Mouse (Mus musculus): ENCODE measurements around the gene Trrap.
A peak's percentile ranks its signal among the peaks of the same experiment; 100 is the strongest.

Gene Trrap

DNA sequence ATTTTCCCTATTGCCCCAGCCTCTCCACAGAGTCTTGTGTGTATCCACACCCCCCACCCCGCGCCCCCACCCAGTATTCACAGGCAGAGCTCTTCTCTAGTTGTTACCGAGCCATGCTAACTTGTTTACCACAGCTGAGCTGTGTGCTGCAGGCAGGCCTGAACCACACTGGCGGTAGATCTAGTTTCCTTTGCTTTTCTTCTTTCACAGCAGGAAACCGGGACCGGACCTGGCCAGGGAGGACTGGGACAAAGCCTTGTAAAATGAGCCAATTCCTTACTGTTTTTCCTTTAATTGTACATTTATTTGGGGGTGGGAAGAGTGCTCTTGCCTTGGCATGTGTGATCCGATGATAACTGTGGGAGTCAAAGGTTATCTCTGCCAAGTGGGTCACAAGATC lies 101.9 kb downstream of the Trrap start:
- DNase-seq (ENCODE audit: inconsistent age in 2 of 2, low spot score in 1 of 2): no peak

- DNase-seq (ENCODE audit: inconsistent age in 2 of 2, low spot score in 1 of 2): no peak
Measured at GRCm38 (mm10) chr5:144870782-144871181, 103.2 kb downstream of the Trrap start.

GRCm38 (mm10) chr5:144871775-144872174 lies 104.2 kb downstream of the Trrap start:
- DNase-seq (ENCODE audit: inconsistent age in 2 of 2, low spot score in 1 of 2): peak; percentile 60 to 70

- peak in 1 of 2 experiments; percentile 41 for DNase-seq (ENCODE audit: inconsistent age in 2 of 2, low spot score in 1 of 2)
Measured at GRCm38 (mm10) chr5:144872326-144872725, 104.8 kb downstream of the Trrap start.

GRCm38 (mm10) chr5:144872867-144873266 lies 105.3 kb downstream of the Trrap start:
- no peak for DNase-seq (ENCODE audit: inconsistent age in 2 of 2, low spot score in 1 of 2)

DNA sequence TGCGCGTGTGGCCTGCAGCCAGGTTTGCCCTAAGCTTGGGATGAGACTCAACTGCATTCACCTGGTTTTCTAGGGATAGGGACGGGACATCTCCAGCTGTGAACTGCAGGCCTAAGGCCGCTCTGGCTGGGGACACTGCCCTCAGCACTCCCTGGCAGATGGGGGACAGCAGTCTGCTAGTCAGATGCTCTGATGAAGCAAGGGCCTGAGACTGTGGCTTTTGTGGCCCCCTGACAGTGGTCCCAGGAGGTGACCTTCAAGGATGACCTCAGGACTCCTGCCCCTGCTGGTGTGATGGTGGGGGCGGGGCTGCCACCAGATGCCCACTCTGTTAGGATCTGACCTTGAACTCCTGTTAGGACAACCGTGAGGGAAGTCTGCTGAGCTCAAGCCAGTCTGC lies 107.7 kb downstream of the Trrap start:
- no peak for DNase-seq (ENCODE audit: inconsistent age in 2 of 2, low spot score in 1 of 2)

GRCm38 (mm10) chr5:144875892-144876291 lies 108.4 kb downstream of the Trrap start:
- DNase-seq (ENCODE audit: inconsistent age in 2 of 2, low spot score in 1 of 2): peak; percentile 66 to 87

DNA sequence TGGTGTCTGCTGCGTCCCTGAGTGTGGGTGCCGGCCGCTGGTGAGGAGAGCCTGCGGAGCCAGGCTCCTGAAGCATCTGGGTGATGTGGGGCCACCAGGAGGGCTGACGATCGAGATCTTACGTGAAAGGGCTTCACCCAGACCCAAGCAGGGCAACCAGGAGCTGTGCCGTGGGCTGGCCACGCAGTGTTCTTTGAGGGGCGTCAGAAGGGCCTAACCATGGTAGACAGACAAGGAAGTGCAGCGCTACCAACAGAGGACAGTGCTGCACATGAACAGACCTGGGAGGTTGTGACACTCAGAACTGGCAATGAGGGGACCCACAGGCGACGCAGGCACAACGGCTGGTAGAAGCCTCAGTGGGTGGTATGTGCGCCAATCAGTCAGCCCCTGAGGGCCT lies 109.5 kb downstream of the Trrap start:
- DNase-seq (ENCODE audit: inconsistent age in 2 of 2, low spot score in 1 of 2): no peak

DNA sequence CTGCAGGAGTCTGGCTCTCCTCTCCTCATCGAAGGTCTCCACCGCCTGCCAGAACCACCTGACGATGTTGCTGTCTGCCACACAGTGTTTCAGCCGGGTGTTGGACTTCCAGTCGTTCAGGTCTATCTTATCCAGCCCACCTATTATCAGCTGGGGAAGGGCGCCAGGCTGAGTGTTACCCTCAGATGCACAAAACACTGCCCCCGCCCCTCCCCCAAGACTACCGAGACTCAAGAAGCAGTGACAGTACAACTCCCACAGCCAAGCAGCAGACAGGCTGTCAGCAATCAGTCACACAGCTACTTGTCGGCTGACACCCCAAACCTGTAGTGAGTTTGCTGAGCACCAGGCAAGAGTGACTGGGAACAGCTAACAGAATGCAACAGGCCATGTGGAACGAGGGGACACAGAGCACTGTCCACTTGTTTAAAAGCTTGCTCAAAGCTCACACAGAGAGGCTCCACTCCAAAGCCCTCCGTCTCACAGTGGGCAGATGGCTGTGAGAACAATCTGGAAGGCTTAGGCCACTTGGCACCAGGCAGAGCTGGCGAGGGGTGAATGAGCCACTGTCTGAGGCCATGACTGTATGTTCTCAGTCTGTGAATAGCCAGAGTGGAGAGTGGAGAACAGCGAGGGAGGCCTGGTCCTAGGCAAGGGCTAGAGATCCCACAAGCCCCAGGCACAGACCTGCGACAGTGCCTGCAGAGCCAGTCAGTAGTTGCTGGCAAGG lies 114.3 kb downstream of the Trrap start:
- no peak for DNase-seq (ENCODE audit: inconsistent age in 2 of 2, low spot score in 1 of 2)

- DNase-seq (ENCODE audit: inconsistent age in 2 of 2, low spot score in 1 of 2): peak in 1 of 2 experiments; percentile 59
Measured at GRCm38 (mm10) chr5:144884629-144885217, 117.2 kb downstream of the Trrap start.

DNA sequence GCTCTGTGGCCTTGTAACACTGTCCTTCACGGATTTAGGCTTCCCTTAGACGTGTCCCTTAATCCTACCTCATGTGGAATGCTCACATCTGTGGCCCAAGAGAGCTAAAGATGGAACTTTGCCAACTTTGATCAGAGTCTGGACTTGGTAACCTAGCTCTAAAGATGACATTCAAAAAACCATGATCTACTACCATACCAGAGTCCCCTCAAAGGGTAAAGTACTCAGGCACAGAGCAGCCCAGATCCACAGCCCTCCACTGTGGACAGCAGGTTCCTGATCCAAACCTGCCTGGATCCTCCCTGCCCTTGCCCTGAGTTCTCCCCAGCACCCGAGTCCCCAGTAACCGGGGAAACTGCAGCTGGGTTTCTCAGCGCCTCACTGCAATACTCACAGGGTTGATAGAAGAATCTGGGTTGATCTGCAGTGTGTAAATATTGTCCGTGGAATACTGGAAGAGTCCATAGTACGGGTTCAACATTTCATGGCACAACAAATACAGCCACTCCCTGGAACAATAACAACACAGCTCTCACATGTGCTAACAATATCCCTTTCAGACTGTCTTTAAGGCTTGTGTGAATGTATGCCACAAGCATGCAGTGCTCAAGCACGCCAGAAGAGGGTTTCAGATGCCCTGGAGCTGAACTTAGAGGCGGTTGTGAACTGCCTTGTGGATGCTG lies 118.6 kb downstream of the Trrap start:
- no peak for DNase-seq (ENCODE audit: inconsistent age in 2 of 2, low spot score in 1 of 2)

- DNase-seq (ENCODE audit: inconsistent age in 2 of 2, low spot score in 1 of 2): no peak
Measured at GRCm38 (mm10) chr5:144891276-144891675, 123.7 kb downstream of the Trrap start.

- DNase-seq (ENCODE audit: inconsistent age in 2 of 2, low spot score in 1 of 2): no peak
Measured at GRCm38 (mm10) chr5:144897881-144898280, 130.3 kb downstream of the Trrap start.

DNA sequence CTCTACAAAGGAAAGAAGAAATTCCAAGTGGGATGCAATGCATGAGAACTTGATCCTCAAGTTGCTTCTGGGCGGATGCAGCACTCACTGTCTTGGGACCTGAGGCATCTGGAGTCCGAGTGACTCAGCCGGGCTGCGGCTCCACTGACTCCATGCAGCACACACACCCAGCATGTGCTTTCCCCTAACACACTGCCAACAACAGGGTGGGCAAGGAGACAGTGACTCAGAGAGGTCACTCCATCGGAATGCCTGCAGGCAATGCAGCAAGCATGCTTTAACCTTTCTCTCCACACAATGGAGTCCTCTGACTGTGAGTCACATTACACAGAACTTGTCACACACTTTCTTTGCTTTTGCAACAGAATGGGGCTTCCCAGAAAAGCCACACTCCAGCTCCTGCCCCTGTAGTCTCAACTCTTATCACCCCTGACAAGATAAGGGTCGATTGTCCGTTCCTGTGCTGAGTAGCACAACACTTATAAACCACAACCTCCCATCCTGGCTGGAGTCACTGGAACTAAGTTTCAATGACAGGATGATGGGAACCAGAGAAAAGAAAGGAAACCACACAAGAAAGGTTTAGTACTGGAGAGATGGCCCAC lies 131.0 kb downstream of the Trrap start:
- DNase-seq (ENCODE audit: inconsistent age in 2 of 2, low spot score in 1 of 2): peak; percentile 52 to 64

DNA sequence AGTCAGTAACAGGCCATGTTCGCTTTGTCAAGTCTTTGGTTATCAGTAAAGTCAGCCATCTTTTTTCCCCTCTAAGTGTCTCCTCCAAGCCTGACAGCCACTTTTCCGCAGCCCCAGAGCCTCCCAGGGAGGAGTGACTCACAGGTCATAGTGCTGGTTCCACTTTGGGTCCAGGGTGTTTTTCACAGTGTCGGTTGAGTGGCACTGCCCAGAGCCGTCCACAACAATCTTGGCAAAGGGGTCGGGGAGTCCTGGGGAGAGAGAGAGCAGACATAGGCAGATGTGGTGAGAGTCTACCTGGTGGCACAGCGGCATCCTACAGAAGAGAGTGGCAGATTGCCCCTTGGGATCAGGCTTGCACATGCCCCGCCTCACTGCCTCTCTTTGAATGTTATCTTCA lies 133.5 kb downstream of the Trrap start:
- DNase-seq (ENCODE audit: inconsistent age in 2 of 2, low spot score in 1 of 2): peak; percentile 42 to 65

GRCm38 (mm10) chr5:144901791-144902190 lies 134.3 kb downstream of the Trrap start:
- no peak for DNase-seq (ENCODE audit: inconsistent age in 2 of 2, low spot score in 1 of 2)

DNA sequence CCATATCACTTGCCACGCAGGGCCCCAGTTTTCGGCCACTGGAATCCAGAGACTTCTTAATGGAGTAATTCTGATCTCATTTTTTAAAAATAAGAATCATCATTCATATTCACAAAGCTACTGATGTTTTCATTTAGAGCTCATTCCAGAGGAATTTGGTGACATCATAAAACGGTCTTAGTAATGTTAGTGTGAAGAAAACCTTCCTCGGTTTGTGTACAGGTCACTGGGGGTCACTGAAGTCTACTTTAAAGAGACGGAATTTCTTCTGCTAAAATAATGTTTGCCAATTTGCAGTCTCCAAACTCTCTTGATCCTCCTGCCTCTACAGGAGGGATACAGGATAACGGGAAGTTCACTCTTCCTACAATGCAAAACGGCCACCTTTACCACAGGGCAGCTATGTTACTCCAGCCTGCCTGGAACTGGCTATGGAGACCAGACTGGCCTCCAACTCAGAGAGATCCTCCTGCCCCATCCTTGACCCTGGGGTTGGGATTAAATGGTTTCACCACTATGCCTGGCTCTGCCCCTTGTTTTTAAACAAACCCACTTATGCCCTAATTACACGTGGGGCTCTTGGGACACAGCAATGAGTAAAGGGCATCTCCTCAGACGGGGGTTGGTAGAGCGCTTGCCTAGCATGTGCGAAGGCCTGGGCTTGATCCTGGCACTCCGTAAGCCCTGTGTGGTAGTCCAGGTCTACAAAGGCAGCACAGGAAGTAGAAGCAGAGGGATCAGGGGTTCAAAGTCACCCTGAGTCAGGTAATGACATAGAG lies 137.0 kb downstream of the Trrap start:
- DNase-seq (ENCODE audit: inconsistent age in 2 of 2, low spot score in 1 of 2): peak in 1 of 2 experiments; percentile 54

DNA sequence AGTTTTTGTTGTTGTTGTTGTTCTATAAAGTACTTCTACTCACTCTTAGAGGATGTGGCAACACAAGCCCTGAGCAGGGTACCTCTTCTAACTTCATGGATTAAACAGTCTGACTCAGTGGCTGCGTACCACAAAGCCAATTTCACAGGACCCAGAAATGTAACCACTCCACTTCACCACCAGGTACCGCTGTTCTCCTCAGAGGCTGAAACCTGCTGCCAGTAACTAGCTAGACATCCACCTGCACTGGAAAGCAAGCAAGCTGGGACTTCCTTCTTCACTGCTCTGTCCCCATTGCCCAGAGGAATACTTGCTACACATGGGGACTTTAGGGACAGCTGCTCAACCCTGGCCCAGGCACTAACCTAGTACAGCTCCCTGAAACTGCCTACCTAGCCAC lies 140.1 kb downstream of the Trrap start:
- DNase-seq (ENCODE audit: inconsistent age in 2 of 2, low spot score in 1 of 2): no peak
